Mouse (Mus musculus): ENCODE results near the gene Gatc. TPM values are rescaled to one million over a fixed set of nuclear protein-coding genes. Genes with fewer than 3 reads are reported as not detected.

Gatc gene
- 11.6 and 13.2 TPM in 2 replicates for polyA plus RNA-seq (2012; rRNA removed)

DNA sequence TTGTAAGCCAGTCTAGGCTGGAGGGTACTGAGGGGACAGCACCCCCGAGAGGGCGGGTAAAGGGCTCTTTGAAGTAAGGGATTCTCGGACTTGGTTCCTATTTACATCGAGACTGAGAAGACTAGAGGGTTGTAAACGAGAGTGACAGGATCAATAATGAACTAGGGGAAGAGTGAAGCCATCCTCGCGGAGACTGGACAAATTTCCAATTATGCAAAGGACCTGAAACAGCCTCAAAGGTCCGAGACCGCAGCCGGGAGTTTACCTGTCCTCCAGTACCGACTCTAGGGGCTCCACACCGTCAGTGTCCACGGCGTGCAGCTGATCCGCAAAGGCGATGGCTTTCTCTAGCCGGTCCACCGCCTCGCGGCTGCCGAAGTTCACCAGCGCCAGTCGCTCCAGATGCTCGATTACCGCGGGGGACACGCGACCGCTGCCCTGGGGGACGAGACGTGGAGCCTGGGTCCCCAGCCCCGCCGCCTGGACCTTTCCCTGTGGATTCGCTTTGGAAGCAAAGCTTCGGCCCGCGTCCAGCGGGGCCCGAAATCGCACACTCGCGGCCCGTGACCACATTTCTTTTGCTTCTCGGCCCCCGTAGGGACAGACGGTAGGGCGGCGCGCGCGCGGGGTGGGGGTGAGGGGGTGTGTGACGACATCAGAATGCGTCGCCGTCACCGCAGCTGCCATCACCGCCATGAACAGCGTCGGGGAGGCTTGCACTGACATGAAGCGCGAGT, at the start of gene Gatc, which contains the start of gene Triap1:
Gene Gatc (minus strand): TSS at position 602 of the 737 bp plus-strand sequence.
Gene Triap1 (plus strand): TSS at position 649 of the 737 bp plus-strand sequence.

DNA sequence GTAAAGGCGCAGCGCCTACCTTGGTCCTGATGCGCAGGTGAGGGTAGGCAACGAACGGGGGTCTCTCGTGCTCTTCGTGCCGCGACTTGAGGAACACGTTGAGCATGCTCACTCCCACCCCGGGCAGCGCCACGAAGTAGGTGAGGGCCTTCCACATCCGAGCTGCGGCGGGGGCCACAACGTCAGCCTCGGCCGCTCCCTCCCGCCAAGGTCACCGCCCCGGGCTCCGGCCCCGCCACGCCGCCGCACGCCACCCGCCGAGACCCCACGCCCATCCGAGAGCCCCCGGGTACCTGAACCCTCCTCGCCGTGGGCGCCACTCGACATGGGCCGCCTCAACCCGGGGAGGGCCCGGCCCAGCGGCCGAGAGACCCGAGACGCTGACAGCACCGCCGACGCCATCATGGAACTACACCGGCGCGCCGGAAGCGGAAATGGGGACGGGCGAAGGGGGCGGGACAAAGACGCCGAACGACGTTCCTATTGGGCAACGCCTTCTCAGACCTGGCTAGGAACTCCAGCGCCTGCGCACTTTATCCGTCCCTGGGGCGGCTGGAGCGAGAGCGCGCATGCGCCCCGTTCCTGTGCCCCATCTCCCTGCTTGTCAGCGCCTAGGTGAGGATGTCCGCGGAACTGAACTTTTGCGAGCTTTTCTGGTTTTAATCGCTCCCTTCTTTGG, 7.7 kb upstream of the Gatc start, which contains the start of gene Cox6a1:
Gene Cox6a1 (minus strand): TSS at position 436 of the 679 bp plus-strand sequence.

DNA sequence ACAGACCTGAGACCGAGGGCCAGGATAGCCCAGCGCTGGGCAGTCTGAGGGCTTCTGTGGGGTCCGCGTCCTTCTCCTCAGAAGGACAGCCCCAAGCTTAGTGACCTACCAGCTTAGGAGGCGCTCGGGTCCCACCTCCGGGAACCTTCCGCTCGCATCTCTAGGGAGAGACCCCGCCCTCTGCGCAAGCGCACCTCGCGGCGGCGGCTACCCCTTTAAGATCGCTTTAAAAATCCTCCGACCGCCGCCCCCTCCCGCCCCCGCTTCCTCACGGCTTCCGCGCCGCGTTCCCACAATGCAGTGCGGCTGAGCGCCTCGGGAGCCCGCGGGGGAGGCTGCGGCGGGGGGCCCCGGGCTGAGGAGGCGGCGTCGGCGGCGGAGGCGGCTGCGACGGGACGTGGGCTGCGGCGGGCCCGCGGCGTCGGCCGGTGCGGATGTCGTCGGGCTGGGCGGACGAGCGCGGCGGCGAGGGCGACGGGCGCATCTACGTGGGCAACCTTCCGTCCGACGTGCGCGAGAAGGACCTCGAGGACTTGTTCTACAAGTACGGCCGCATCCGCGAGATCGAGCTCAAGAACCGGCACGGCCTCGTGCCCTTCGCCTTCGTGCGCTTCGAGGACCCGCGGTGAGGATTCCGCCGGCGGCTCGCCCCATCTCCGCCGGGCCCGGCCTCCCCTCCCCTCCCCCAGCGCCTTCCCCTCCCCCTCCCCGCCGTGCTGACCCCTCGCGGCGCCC, 13.9 kb downstream of the Gatc start, which contains the start of gene Srsf9:
Gene Srsf9 (plus strand): TSS at position 303 of the 735 bp plus-strand sequence.

DNA sequence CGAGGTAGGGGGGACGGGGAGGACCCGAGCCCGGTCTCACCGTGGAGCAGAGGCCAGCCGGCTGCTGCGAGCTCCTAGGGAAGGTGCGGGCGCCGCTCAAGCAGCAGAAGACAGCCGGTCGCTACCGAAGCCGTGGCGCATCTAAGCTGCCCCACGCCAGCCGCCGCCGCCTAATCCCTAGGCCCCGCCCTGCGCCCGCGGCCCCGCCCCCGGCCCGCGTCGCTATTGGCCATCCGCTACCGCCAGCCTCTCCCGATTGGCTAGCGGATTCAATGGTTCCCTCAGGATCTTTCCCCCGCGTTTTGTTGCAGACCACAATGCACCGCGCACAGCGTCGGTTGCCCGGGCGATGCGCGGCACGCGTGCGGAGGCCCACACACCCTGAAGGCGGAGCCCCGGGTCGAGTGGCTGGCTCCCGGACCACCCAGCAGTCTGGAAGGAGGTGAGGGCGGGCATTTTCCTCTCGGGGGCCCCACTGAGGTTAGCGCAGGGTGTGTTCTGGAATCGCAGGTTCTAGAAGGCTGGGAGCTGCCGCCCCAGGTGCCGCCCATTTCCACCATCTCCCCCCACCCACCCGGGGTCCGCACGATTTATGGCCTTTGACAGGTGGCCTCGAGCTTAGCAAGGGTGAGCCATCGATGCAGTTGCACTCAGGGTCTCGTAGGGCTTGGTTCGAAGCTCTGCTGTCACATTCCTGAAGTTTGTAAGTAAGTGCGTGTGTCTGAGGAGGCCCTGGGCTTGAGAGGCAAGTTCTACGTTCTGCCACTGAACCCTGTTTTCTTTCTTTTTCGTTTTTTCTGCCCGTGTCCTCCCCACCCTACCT, 40.0 kb downstream of the Gatc start, which contains the start of gene Dynll1:
Gene Dynll1 (minus strand): TSS at position 208 of the 823 bp plus-strand sequence.

Other genes starting within 250 kb of the Gatc start
- gene Gm10401, start 242.9 kb downstream of the Gatc start, polyA plus RNA-seq (2012; rRNA removed): not detected in 2 replicates
- 23.6 and 27.1 TPM in 2 replicates for gene Acads, start 221.8 kb downstream of the Gatc start, polyA plus RNA-seq (2012; rRNA removed)
- gene Unc119b, start 206.2 kb downstream of the Gatc start, polyA plus RNA-seq (2012; rRNA removed): 5.9 and 7.3 TPM in 2 replicates
- gene Mlec, start 183.0 kb downstream of the Gatc start, polyA plus RNA-seq (2012; rRNA removed): 38.4 and 41.2 TPM in 2 replicates
- 0.29 and 0.33 TPM in 2 replicates for gene Cabp1, start 146.8 kb downstream of the Gatc start, polyA plus RNA-seq (2012; rRNA removed)
- gene Pop5, start 105.3 kb downstream of the Gatc start, polyA plus RNA-seq (2012; rRNA removed): 51.9 and 54.7 TPM in 2 replicates
- 81.8 and 101 TPM in 2 replicates for gene Rnf10, start 68.3 kb downstream of the Gatc start, polyA plus RNA-seq (2012; rRNA removed)
- gene Coq5, start 61.5 kb downstream of the Gatc start, polyA plus RNA-seq (2012; rRNA removed): 9.7 and 11.4 TPM in 2 replicates
- 146 and 153 TPM in 2 replicates for gene Dynll1, start 40.2 kb downstream of the Gatc start, polyA plus RNA-seq (2012; rRNA removed)
- 45.5 and 47.7 TPM in 2 replicates for gene Srsf9, start 14.0 kb downstream of the Gatc start, polyA plus RNA-seq (2012; rRNA removed)
- gene Triap1, start within 50 bp of the Gatc start, polyA plus RNA-seq (2012; rRNA removed): 16.0 and 19.0 TPM in 2 replicates
- gene Cox6a1, start 7.8 kb upstream of the Gatc start, polyA plus RNA-seq (2012; rRNA removed): 656 and 682 TPM in 2 replicates
- gene Msi1, start 88.4 kb upstream of the Gatc start, polyA plus RNA-seq (2012; rRNA removed): 0.84 and 0.89 TPM in 2 replicates
- gene Pla2g1b, start 125.1 kb upstream of the Gatc start, polyA plus RNA-seq (2012; rRNA removed): not detected in 2 replicates
- gene Sirt4, start 143.5 kb upstream of the Gatc start, polyA plus RNA-seq (2012; rRNA removed): 8.1 and 8.3 TPM in 2 replicates
- 12.3 and 13.3 TPM in 2 replicates for gene Pxn, start 165.5 kb upstream of the Gatc start, polyA plus RNA-seq (2012; rRNA removed)
- gene Rplp0, start 218.3 kb upstream of the Gatc start, polyA plus RNA-seq (2012; rRNA removed): 2,092 and 2,268 TPM in 2 replicates
- 9.7 and 11.0 TPM in 2 replicates for gene Gcn1l1, start 224.1 kb upstream of the Gatc start, polyA plus RNA-seq (2012; rRNA removed)